Mouse (Mus musculus): ENCODE data around the gene Crygc.

DNA sequence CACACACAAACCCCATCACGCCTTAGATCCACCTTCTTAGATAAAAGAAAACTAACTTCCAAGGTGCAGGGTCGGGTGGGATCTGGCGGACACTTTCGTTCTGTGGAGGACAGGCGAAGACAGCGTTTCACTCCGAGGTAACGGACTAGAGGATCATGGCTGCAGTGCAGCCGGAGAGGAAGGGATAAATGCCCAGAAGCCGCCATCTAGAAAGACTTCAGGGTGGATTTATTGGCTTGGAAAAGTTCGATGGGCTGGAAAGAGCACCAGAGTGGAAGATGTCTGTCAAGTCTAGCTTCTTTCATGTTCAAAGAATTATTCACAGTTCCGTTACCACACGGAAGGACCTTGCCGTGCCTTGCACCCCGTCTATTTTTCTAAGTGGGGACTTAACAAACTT is 9.3 kb downstream of the Crygc start:
- TF ChIP-seq CTCF (IDR thresholded peaks at IDR 0.05; ENCODE audit: borderline replicate concordance, insufficient read depth, low read length) (no peak), POLR2A (IDR thresholded peaks at IDR 0.05; ENCODE audit: low read depth, low read length) (no peak)
